Mouse (Mus musculus) embryonic facial prominence, embryonic 12.5 days (tissue): ENCODE results near the gene Mrgpra2a. TPM values are rescaled to one million over a fixed set of nuclear protein-coding genes. Genes with fewer than 3 reads are reported as not detected.
"Not testable (repeated sequence)": the region's sequence is repeated elsewhere in the genome, so short reads cannot be mapped to it uniquely, and the experiment has no call there.

ENCODE experiments used
- ATAC-seq: fragments of 200-750 bp; cut with Nextera tagmentation; 2 replicates; pipeline ENCODE4 v1.8.0; 2017; ENCODE audit not compliant: insufficient number of reproducible peaks, insufficient read depth, low FRiP score, low TSS enrichment
- H3K27ac ChIP-seq: fragments of 300-500 bp; sonication (generic); 2 replicates; pipeline ENCODE4 v1.5.1; 2016; ENCODE audit warnings: mild to moderate bottlenecking
- H3K27me3 ChIP-seq: fragments of 300-500 bp; sonication (generic); 2 replicates; pipeline ENCODE4 v1.6.1; 2016; ENCODE audit warnings: mild to moderate bottlenecking, moderate library complexity
- H3K36me3 ChIP-seq: fragments of 300-500 bp; sonication (generic); 2 replicates; pipeline ENCODE4 v1.6.1; 2016; ENCODE audit warnings: mild to moderate bottlenecking
- H3K4me1 ChIP-seq: fragments of 300-500 bp; sonication (generic); 2 replicates; pipeline ENCODE4 v1.6.1; 2016
- H3K4me2 ChIP-seq: fragments of 300-500 bp; sonication (generic); replicated peaks from 2 replicates; pipeline ENCODE4 v1.6.1; 2016; ENCODE audit warnings: mild to moderate bottlenecking, moderate library complexity
- H3K4me3 ChIP-seq: fragments of 300-500 bp; sonication (generic); 2 replicates; pipeline ENCODE4 v1.5.1; 2016; ENCODE audit warnings: mild to moderate bottlenecking
- H3K9ac ChIP-seq: fragments of 300-500 bp; sonication (generic); 2 replicates; pipeline ENCODE4 v1.6.1; 2016; ENCODE audit warnings: mild to moderate bottlenecking, moderate library complexity
- H3K9me3 ChIP-seq: fragments of 300-500 bp; sonication (generic); 2 replicates; pipeline ENCODE4 v1.6.1; 2016; ENCODE audit warnings: mild to moderate bottlenecking, moderate library complexity
- WGBS: fragments of 180-500 bp; shearing (Covaris S2); methylation state at CpG from one replicate; pipeline ENCODE4 v1.1.7; 2016; 5-methylcytosine and 5-hydroxymethylcytosine counted together
- polyA plus RNA-seq: library from polyadenylated mRNA; unstranded; fragments of >200 nt; fragmentation: Nextera tagmentation; extraction: Ambion mirVana; gene quantifications from 2 replicates; pipeline ENCODE4 v1.2.1, GENCODE M21; 2016

The Mrgpra2a gene
- polyA plus RNA-seq: not detected in 2 replicates

GRCm38 (mm10) chr7:47452015-47452414 is at the start of gene Mrgpra2a:
TSS of gene Mrgpra2a (minus strand) at chr7:47452139.
- ATAC-seq, H3K9me3 ChIP-seq, H3K4me1 ChIP-seq, H3K9ac ChIP-seq, H3K27ac ChIP-seq, H3K36me3 ChIP-seq, H3K4me3 ChIP-seq, H3K4me2 ChIP-seq, H3K27me3 ChIP-seq: not testable (repeated sequence)
- WGBS: no CpG with 5 or more reads among the region's 1 CpGs

GRCm38 (mm10) chr7:47491266-47491665 is 39.3 kb upstream of the Mrgpra2a start:
- H3K9ac ChIP-seq, H3K4me3 ChIP-seq, H3K27me3 ChIP-seq, H3K4me1 ChIP-seq, H3K4me2 ChIP-seq, H3K36me3 ChIP-seq, ATAC-seq, H3K9me3 ChIP-seq, H3K27ac ChIP-seq: not testable (repeated sequence)

- H3K4me1 ChIP-seq, H3K4me2 ChIP-seq, H3K27ac ChIP-seq, ATAC-seq, H3K27me3 ChIP-seq, H3K4me3 ChIP-seq, H3K36me3 ChIP-seq, H3K9ac ChIP-seq, H3K9me3 ChIP-seq: not testable (repeated sequence)
- WGBS: no CpG with 5 or more reads among the region's 1 CpGs
Observed at GRCm38 (mm10) chr7:47489438-47489837, 37.5 kb upstream of the Mrgpra2a start.

- not testable (repeated sequence) for H3K4me1 ChIP-seq, H3K27me3 ChIP-seq, H3K9ac ChIP-seq, ATAC-seq, H3K9me3 ChIP-seq, H3K27ac ChIP-seq, H3K4me2 ChIP-seq, H3K36me3 ChIP-seq, H3K4me3 ChIP-seq
Observed at GRCm38 (mm10) chr7:47483181-47483580, 31.2 kb upstream of the Mrgpra2a start.

GRCm38 (mm10) chr7:47473904-47474303 is 22.0 kb upstream of the Mrgpra2a start:
- not testable (repeated sequence) for H3K27ac ChIP-seq, H3K4me3 ChIP-seq, H3K9me3 ChIP-seq, H3K4me2 ChIP-seq, H3K9ac ChIP-seq, H3K36me3 ChIP-seq, H3K27me3 ChIP-seq, ATAC-seq, H3K4me1 ChIP-seq
- WGBS: 54% methylated on average over 2 of the region's 3 CpGs

- H3K9ac ChIP-seq, H3K9me3 ChIP-seq, H3K4me2 ChIP-seq, H3K4me3 ChIP-seq, H3K27ac ChIP-seq, H3K36me3 ChIP-seq, H3K4me1 ChIP-seq, H3K27me3 ChIP-seq, ATAC-seq: not testable (repeated sequence)
Observed at GRCm38 (mm10) chr7:47465278-47465981, 13.5 kb upstream of the Mrgpra2a start.

- not testable (repeated sequence) for H3K9ac ChIP-seq, H3K4me2 ChIP-seq, H3K4me3 ChIP-seq, ATAC-seq, H3K36me3 ChIP-seq, H3K27ac ChIP-seq, H3K27me3 ChIP-seq, H3K4me1 ChIP-seq, H3K9me3 ChIP-seq
Observed at GRCm38 (mm10) chr7:47445729-47446128, 6.2 kb downstream of the Mrgpra2a start.

GRCm38 (mm10) chr7:47436463-47436862 is 15.5 kb downstream of the Mrgpra2a start:
- H3K4me3 ChIP-seq, H3K4me2 ChIP-seq, H3K9ac ChIP-seq, H3K9me3 ChIP-seq, H3K27me3 ChIP-seq, ATAC-seq, H3K36me3 ChIP-seq, H3K4me1 ChIP-seq, H3K27ac ChIP-seq: not testable (repeated sequence)
- WGBS: 47% methylated on average over 1 of the region's 2 CpGs

- H3K4me1 ChIP-seq, H3K27me3 ChIP-seq, H3K9me3 ChIP-seq, H3K36me3 ChIP-seq, H3K4me2 ChIP-seq, H3K4me3 ChIP-seq, ATAC-seq, H3K9ac ChIP-seq, H3K27ac ChIP-seq: not testable (repeated sequence)
Observed at GRCm38 (mm10) chr7:47427815-47428508, 24.0 kb downstream of the Mrgpra2a start.

GRCm38 (mm10) chr7:47410602-47411001 is 41.3 kb downstream of the Mrgpra2a start:
- H3K4me2 ChIP-seq: no peak overlapping the region
- 0 out of 2 replicates have a peak, but pooled peaks cover 6% of the 10 kb centered on the region for H3K9me3 ChIP-seq
- H3K9ac ChIP-seq: no peak overlapping the region
- no peaks in the 10 kb centered on the region for H3K4me1 ChIP-seq
- H3K27me3 ChIP-seq: no peaks in the 10 kb centered on the region
- no peak overlapping the region for H3K27ac ChIP-seq
- H3K36me3 ChIP-seq: no peaks in the 10 kb centered on the region
- 56% methylated on average over 2 of the region's 2 CpGs for WGBS
- no peak overlapping the region for H3K4me3 ChIP-seq
- ATAC-seq: no peak

- H3K9ac ChIP-seq: no peak overlapping the region
- ATAC-seq: no peak
- H3K4me1 ChIP-seq: no peaks in the 10 kb centered on the region
- 54% methylated on average over 1 of the region's 1 CpGs for WGBS
- H3K27me3 ChIP-seq: no peaks in the 10 kb centered on the region
- H3K27ac ChIP-seq: no peak overlapping the region
- no peak overlapping the region for H3K4me3 ChIP-seq
- H3K4me2 ChIP-seq: no peak overlapping the region
- 0 out of 2 replicates have a peak, but pooled peaks cover 6% of the 10 kb centered on the region for H3K9me3 ChIP-seq
- no peaks in the 10 kb centered on the region for H3K36me3 ChIP-seq
Observed at GRCm38 (mm10) chr7:47409545-47409944, 42.4 kb downstream of the Mrgpra2a start.

- H3K9me3 ChIP-seq: peaks cover 5% of the 10 kb centered on the region; the same call in 1 of the 2 replicates
- no peak overlapping the region for H3K27ac ChIP-seq
- no peaks in the 10 kb centered on the region for H3K4me1 ChIP-seq
- no peaks in the 10 kb centered on the region for H3K27me3 ChIP-seq
- H3K36me3 ChIP-seq: no peaks in the 10 kb centered on the region
- H3K4me2 ChIP-seq: no peak overlapping the region
- no peak overlapping the region for H3K9ac ChIP-seq
- no peak overlapping the region for H3K4me3 ChIP-seq
- ATAC-seq: no peak
Observed at GRCm38 (mm10) chr7:47401125-47401524, 50.8 kb downstream of the Mrgpra2a start.
